Mouse (Mus musculus): ENCODE data around the gene Mdfi. TPM values are rescaled to one million over a fixed set of nuclear protein-coding genes. Genes with fewer than 3 reads are reported as not detected.

Gene Mdfi
- polyA plus RNA-seq, 1 experiment, result 10.4 TPM

GRCm38 (mm10) chr17:47792098-47792863, 42.2 kb downstream of the Mdfi start:
- Histone ChIP-seq H3K4me1 (peaks cover 16% of the 10 kb centered on the region; the same call in 1 of the 2 replicates), H3K27me3 (replicated peaks) (peaks cover 46% of the 10 kb centered on the region), H3K36me3 (replicated peaks; ENCODE audit: low read length) (no peaks in the 10 kb centered on the region), H3K4me3 (replicated peaks) (no peak overlapping the region), H3K9me3 (no peaks in the 10 kb centered on the region)
- TF ChIP-seq GATA1 (IDR thresholded peaks at IDR 0.05; ENCODE audit: borderline replicate concordance, low read length) (no peak), FLI1 (IDR thresholded peaks at IDR 0.05; ENCODE audit: low read length) (no peak)

GRCm38 (mm10) chr17:47788996-47789395, 45.5 kb downstream of the Mdfi start:
- peaks cover 20% of the 10 kb centered on the region for H3K4me1 ChIP-seq
- no peak overlapping the region for H3K4me3 ChIP-seq (replicated peaks)
- no peaks in the 10 kb centered on the region for H3K36me3 ChIP-seq (replicated peaks; ENCODE audit: low read length)
- TF ChIP-seq GATA1 (IDR thresholded peaks at IDR 0.05; ENCODE audit: borderline replicate concordance, low read length) (no peak), FLI1 (IDR thresholded peaks at IDR 0.05; ENCODE audit: low read length) (no peak)
- H3K9me3 ChIP-seq, result no peaks in the 10 kb centered on the region
- peaks cover 50% of the 10 kb centered on the region for H3K27me3 ChIP-seq (replicated peaks)

GRCm38 (mm10) chr17:47788306-47788705, 46.2 kb downstream of the Mdfi start:
- Histone ChIP-seq H3K9me3 (no peaks in the 10 kb centered on the region), H3K4me1 (peaks cover 18% of the 10 kb centered on the region), H3K27me3 (replicated peaks) (peaks cover 54% of the 10 kb centered on the region), H3K4me3 (replicated peaks) (no peak overlapping the region), H3K36me3 (replicated peaks; ENCODE audit: low read length) (no peaks in the 10 kb centered on the region)
- no peak for TF ChIP-seq FLI1 (IDR thresholded peaks at IDR 0.05; ENCODE audit: low read length)

- H3K27me3 ChIP-seq (replicated peaks), result peaks cover 59% of the 10 kb centered on the region
- no peaks in the 10 kb centered on the region for H3K36me3 ChIP-seq (replicated peaks; ENCODE audit: low read length)
- TF ChIP-seq GATA1 (IDR thresholded peaks at IDR 0.05; ENCODE audit: borderline replicate concordance, low read length) (no peak), FLI1 (IDR thresholded peaks at IDR 0.05; ENCODE audit: low read length) (no peak)
- no peak overlapping the region for H3K4me3 ChIP-seq (replicated peaks)
- H3K9me3 ChIP-seq, result no peaks in the 10 kb centered on the region
- peaks cover 13% of the 10 kb centered on the region for H3K4me1 ChIP-seq
Measured at GRCm38 (mm10) chr17:47787632-47788031, 46.9 kb downstream of the Mdfi start.

- Histone ChIP-seq H3K4me3 (replicated peaks) (no peak overlapping the region), H3K4me1 (peaks cover 11% of the 10 kb centered on the region), H3K9me3 (no peaks in the 10 kb centered on the region), H3K36me3 (replicated peaks; ENCODE audit: low read length) (no peaks in the 10 kb centered on the region), H3K27me3 (replicated peaks) (peaks cover 64% of the 10 kb centered on the region)
- TF ChIP-seq FLI1 (IDR thresholded peaks at IDR 0.05; ENCODE audit: low read length) (no peak), GATA1 (IDR thresholded peaks at IDR 0.05; ENCODE audit: borderline replicate concordance, low read length) (no peak)
Measured at GRCm38 (mm10) chr17:47784411-47784810, 50.1 kb downstream of the Mdfi start.

GRCm38 (mm10) chr17:47783445-47784223, 50.9 kb downstream of the Mdfi start:
- H3K4me1 ChIP-seq, result peaks cover 11% of the 10 kb centered on the region
- H3K9me3 ChIP-seq, result no peaks in the 10 kb centered on the region
- no peak overlapping the region for H3K4me3 ChIP-seq (replicated peaks)
- peaks cover 59% of the 10 kb centered on the region for H3K27me3 ChIP-seq (replicated peaks)
- no peaks in the 10 kb centered on the region for H3K36me3 ChIP-seq (replicated peaks; ENCODE audit: low read length)
- TF ChIP-seq FLI1 (IDR thresholded peaks at IDR 0.05; ENCODE audit: low read length), result no peak
- TF ChIP-seq GATA1 (IDR thresholded peaks at IDR 0.05; ENCODE audit: borderline replicate concordance, low read length), result no peak

- H3K27me3 ChIP-seq (replicated peaks), result peaks cover 54% of the 10 kb centered on the region
- H3K4me1 ChIP-seq, result peaks cover 13% of the 10 kb centered on the region
- H3K4me3 ChIP-seq (replicated peaks), result no peak overlapping the region
- no peaks in the 10 kb centered on the region for H3K36me3 ChIP-seq (replicated peaks; ENCODE audit: low read length)
- peaks cover 3% of the 10 kb centered on the region; the same call in 1 of the 2 replicates for H3K9me3 ChIP-seq
- no peak for TF ChIP-seq GATA1 (IDR thresholded peaks at IDR 0.05; ENCODE audit: borderline replicate concordance, low read length)
- no peak for TF ChIP-seq FLI1 (IDR thresholded peaks at IDR 0.05; ENCODE audit: low read length)
Measured at GRCm38 (mm10) chr17:47782486-47782885, 52.0 kb downstream of the Mdfi start.

- Histone ChIP-seq H3K36me3 (replicated peaks; ENCODE audit: low read length) (no peaks in the 10 kb centered on the region), H3K9me3 (peaks cover 3% of the 10 kb centered on the region; the same call in 1 of the 2 replicates), H3K4me1 (peaks cover 19% of the 10 kb centered on the region), H3K4me3 (replicated peaks) (no peak overlapping the region), H3K27me3 (replicated peaks) (peaks cover 43% of the 10 kb centered on the region)
- TF ChIP-seq GATA1 (IDR thresholded peaks at IDR 0.05; ENCODE audit: borderline replicate concordance, low read length) (no peak), FLI1 (IDR thresholded peaks at IDR 0.05; ENCODE audit: low read length) (no peak)
Measured at GRCm38 (mm10) chr17:47780470-47780869, 54.0 kb downstream of the Mdfi start.

GRCm38 (mm10) chr17:47777141-47777540, 57.4 kb downstream of the Mdfi start:
- Histone ChIP-seq H3K9me3 (peaks cover 19% of the 10 kb centered on the region), H3K4me3 (replicated peaks) (no peak overlapping the region), H3K27me3 (replicated peaks) (peaks cover 32% of the 10 kb centered on the region), H3K36me3 (replicated peaks; ENCODE audit: low read length) (peaks cover 2% of the 10 kb centered on the region), H3K4me1 (peaks cover 15% of the 10 kb centered on the region)
- no peak for TF ChIP-seq GATA1 (IDR thresholded peaks at IDR 0.05; ENCODE audit: borderline replicate concordance, low read length)
- TF ChIP-seq FLI1 (IDR thresholded peaks at IDR 0.05; ENCODE audit: low read length), result no peak

GRCm38 (mm10) chr17:47773604-47774003, 60.9 kb downstream of the Mdfi start:
- Histone ChIP-seq H3K9me3 (peaks cover 34% of the 10 kb centered on the region), H3K36me3 (replicated peaks; ENCODE audit: low read length) (peaks cover 3% of the 10 kb centered on the region)

More at GRCm38 (mm10) chr17:47773604-47774003, 60.9 kb downstream of the Mdfi start:
- TF ChIP-seq GATA1 (IDR thresholded peaks at IDR 0.05; ENCODE audit: borderline replicate concordance, low read length) (no peak), FLI1 (IDR thresholded peaks at IDR 0.05; ENCODE audit: low read length) (no peak)
- peaks cover 22% of the 10 kb centered on the region for H3K4me1 ChIP-seq
- no peak overlapping the region for H3K4me3 ChIP-seq (replicated peaks)
- H3K27me3 ChIP-seq (replicated peaks), result peaks cover 49% of the 10 kb centered on the region

Data from megakaryocyte, embryonic 14.5 days (primary cell).